Mouse (Mus musculus) lung, postnatal 0 days (tissue): ENCODE measurements around the gene Esrrg. TPM values are rescaled to one million over a fixed set of nuclear protein-coding genes. Genes with fewer than 3 reads are reported as not detected.
A peak's percentile ranks its signal among the peaks of the same experiment; 100 is the strongest.

Experiments used
- ATAC-seq: fragments of 200-750 bp; cut with Nextera tagmentation; 2 replicates; pipeline ENCODE4 v1.8.0; 2017; ENCODE audit warnings: moderate library complexity
- DNase-seq: peaks from one replicate; pipeline ENCODE4 v3.0.0-alpha.2; 2016; ENCODE audit warnings: low spot score
- H3K27ac ChIP-seq: fragments of 300-500 bp; sonication (generic); 2 replicates; pipeline ENCODE4 v1.5.1; 2014; ENCODE audit warnings: antibody characterized with exemption, mild to moderate bottlenecking, low read length, mixed read lengths
- H3K27me3 ChIP-seq: fragments of 300-500 bp; sonication (generic); replicated peaks from 2 replicates; pipeline ENCODE4 v1.6.1; 2014; ENCODE audit warnings: low read length, mixed read lengths; ENCODE audit not compliant: insufficient read depth
- H3K36me3 ChIP-seq: fragments of 300-500 bp; sonication (generic); 2 replicates; pipeline ENCODE4 v1.6.1; 2014; ENCODE audit warnings: low read length, mixed read lengths; ENCODE audit not compliant: insufficient read depth
- H3K4me1 ChIP-seq: fragments of 300-500 bp; sonication (generic); 2 replicates; pipeline ENCODE4 v1.6.1; 2014; ENCODE audit warnings: antibody characterized with exemption, low read depth, low read length, mixed read lengths; ENCODE audit not compliant: insufficient read depth
- H3K4me2 ChIP-seq: fragments of 300-500 bp; sonication (generic); replicated peaks from 2 replicates; pipeline ENCODE4 v1.6.1; 2014; ENCODE audit warnings: low read depth, mild to moderate bottlenecking, low read length, moderate library complexity, mixed read lengths
- H3K4me3 ChIP-seq: fragments of 300-500 bp; sonication (generic); 2 replicates; pipeline ENCODE4 v1.5.1; 2014; ENCODE audit warnings: low read depth, low read length
- H3K9ac ChIP-seq: fragments of 300-500 bp; sonication (generic); replicated peaks from 2 replicates; pipeline ENCODE4 v1.6.1; 2014; ENCODE audit warnings: low read depth, mild to moderate bottlenecking
- H3K9me3 ChIP-seq: fragments of 300-500 bp; sonication (generic); 2 replicates; pipeline ENCODE4 v1.6.1; 2016; ENCODE audit warnings: low read length, mixed read lengths
- CTCF ChIP-seq: IDR thresholded peaks from 2 replicates; pipeline ENCODE4 v1.5.1; 2016; ENCODE audit warnings: antibody characterized with exemption, mild to moderate bottlenecking
- EP300 ChIP-seq: IDR thresholded peaks from 2 replicates; pipeline ENCODE4 v1.6.1; 2016; ENCODE audit warnings: antibody characterized with exemption, mild to moderate bottlenecking, control low read depth
- WGBS: fragments of 180-500 bp; shearing (Covaris S2); extraction: QIAGEN DNeasy Blood & Tissue Kit; methylation state at CpG from one replicate; pipeline ENCODE4 v1.1.7; 2014; 5-methylcytosine and 5-hydroxymethylcytosine counted together
- polyA plus RNA-seq: library from polyadenylated mRNA; unstranded; fragments of >200 nt; fragmentation: Nextera tagmentation; extraction: Ambion mirVana; gene quantifications from 2 replicates; pipeline ENCODE4 v1.2.1, GENCODE M21; 2015

Esrrg gene
- polyA plus RNA-seq, 1 experiment from 2014 or later: 0.54 TPM

- Histone ChIP-seq H3K27me3 (no peaks in the 10 kb centered on the region), H3K4me2 (no peak overlapping the region), H3K36me3 (no peaks in the 10 kb centered on the region), H3K9ac (no peak overlapping the region), H3K9me3 (no peaks in the 10 kb centered on the region), H3K27ac (no peak overlapping the region), H3K4me3 (no peak overlapping the region), H3K4me1 (no peaks in the 10 kb centered on the region)
- 82% methylated on average over 11 of the region's 11 CpGs for WGBS
- ATAC-seq (no peak), DNase-seq (no peak)
- TF ChIP-seq EP300 (no peak), CTCF (no peak)
These were observed 469.1 kb downstream of the Esrrg start for GRCm38 (mm10) chr1:188077561-188078195.

- no peaks in the 10 kb centered on the region for H3K36me3 ChIP-seq
- no peaks in the 10 kb centered on the region for H3K9me3 ChIP-seq
- WGBS: 68% methylated on average over 12 of the region's 12 CpGs
- H3K4me2 ChIP-seq: no peak overlapping the region
- H3K27me3 ChIP-seq: no peaks in the 10 kb centered on the region
- no peak for ATAC-seq
- no peak overlapping the region for H3K9ac ChIP-seq
- no peaks in the 10 kb centered on the region for H3K4me1 ChIP-seq
- H3K27ac ChIP-seq: no peak overlapping the region
- TF ChIP-seq EP300: no peak
- TF ChIP-seq CTCF: no peak
- no peak overlapping the region for H3K4me3 ChIP-seq
- no peak for DNase-seq
These were observed 471.8 kb downstream of the Esrrg start for GRCm38 (mm10) chr1:188080261-188080875.

GRCm38 (mm10) chr1:188082665-188083640 lies 474.4 kb downstream of the Esrrg start:
- DNase-seq (peak; percentile 60), ATAC-seq (no peak)
- Histone ChIP-seq H3K4me3 (no peak overlapping the region), H3K27ac (no peak overlapping the region), H3K9me3 (no peaks in the 10 kb centered on the region), H3K9ac (no peak overlapping the region), H3K4me1 (no peaks in the 10 kb centered on the region), H3K27me3 (no peaks in the 10 kb centered on the region), H3K36me3 (no peaks in the 10 kb centered on the region), H3K4me2 (no peak overlapping the region)
- WGBS: 68% methylated on average over 18 of the region's 18 CpGs
- no peak for TF ChIP-seq CTCF
- no peak for TF ChIP-seq EP300

GRCm38 (mm10) chr1:188085116-188085879 lies 476.7 kb downstream of the Esrrg start:
- H3K4me3 ChIP-seq: no peak overlapping the region
- 51% methylated on average over 13 of the region's 13 CpGs for WGBS
- H3K27me3 ChIP-seq: no peaks in the 10 kb centered on the region
- no peak for ATAC-seq
- H3K9me3 ChIP-seq: no peaks in the 10 kb centered on the region
- H3K4me2 ChIP-seq: no peak overlapping the region
- H3K27ac ChIP-seq: no peak overlapping the region
- H3K36me3 ChIP-seq: no peaks in the 10 kb centered on the region
- no peak for DNase-seq
- no peak overlapping the region for H3K9ac ChIP-seq
- no peaks in the 10 kb centered on the region for H3K4me1 ChIP-seq
- TF ChIP-seq CTCF: no peak
- TF ChIP-seq EP300: no peak

GRCm38 (mm10) chr1:188093724-188094123 lies 485.1 kb downstream of the Esrrg start:
- Histone ChIP-seq H3K4me1 (no peaks in the 10 kb centered on the region), H3K36me3 (no peaks in the 10 kb centered on the region), H3K9me3 (no peaks in the 10 kb centered on the region), H3K4me2 (no peak overlapping the region), H3K27me3 (no peaks in the 10 kb centered on the region), H3K4me3 (no peak overlapping the region), H3K27ac (no peak overlapping the region), H3K9ac (no peak overlapping the region)
- ATAC-seq (peak; percentile 63), DNase-seq (peak; percentile 28)
- 59% methylated on average over 3 of the region's 3 CpGs for WGBS
- TF ChIP-seq EP300 (peak; percentile 42; the same call in 1 of the 2 replicates), CTCF (no peak)
